Mouse (Mus musculus) liver, embryonic 16.5 days (tissue): ENCODE results near the gene Lmf2. TPM values are rescaled to one million over a fixed set of nuclear protein-coding genes. Genes with fewer than 3 reads are reported as not detected.

Experiments
- ATAC-seq: fragments of 200-750 bp; cut with Nextera tagmentation; 2 replicates; pipeline ENCODE4 v1.8.0; 2017; ENCODE audit warnings: low read depth, mild to moderate bottlenecking, moderate number of reproducible peaks, moderate library complexity
- H3K27ac ChIP-seq: fragments of 300-500 bp; sonication (generic); 2 replicates; pipeline ENCODE4 v1.5.1; 2014; ENCODE audit warnings: mild to moderate bottlenecking, low read length
- H3K27me3 ChIP-seq: fragments of 300-500 bp; sonication (generic); 2 replicates; pipeline ENCODE4 v1.6.1; 2014; ENCODE audit warnings: low read depth, low read length, mixed read lengths; ENCODE audit not compliant: control insufficient read depth, insufficient read depth
- H3K36me3 ChIP-seq: fragments of 300-500 bp; sonication (generic); 2 replicates; pipeline ENCODE4 v1.6.1; 2014; ENCODE audit warnings: mild to moderate bottlenecking; ENCODE audit not compliant: control insufficient read depth, insufficient read depth
- H3K4me1 ChIP-seq: fragments of 300-500 bp; sonication (generic); 2 replicates; pipeline ENCODE4 v1.6.1; 2014; ENCODE audit warnings: low read depth, low read length, mixed read lengths; ENCODE audit not compliant: control insufficient read depth
- H3K4me2 ChIP-seq: fragments of 300-500 bp; sonication (generic); 2 replicates; pipeline ENCODE4 v1.6.1; 2014; ENCODE audit warnings: low read depth, low read length, mixed read lengths
- H3K4me3 ChIP-seq: fragments of 300-500 bp; sonication (generic); 2 replicates; pipeline ENCODE4 v1.5.1; 2014; ENCODE audit warnings: low read depth, mild to moderate bottlenecking, low read length
- H3K9ac ChIP-seq: fragments of 300-500 bp; sonication (generic); 2 replicates; pipeline ENCODE4 v1.6.1; 2014; ENCODE audit warnings: low read depth, low read length
- H3K9me3 ChIP-seq: fragments of 300-500 bp; sonication (generic); replicated peaks from 2 replicates; pipeline ENCODE4 v1.6.1; 2016; ENCODE audit warnings: low read length; ENCODE audit not compliant: control insufficient read depth
- WGBS: fragments of 180-500 bp; shearing (Covaris S2); extraction: QIAGEN DNeasy Blood & Tissue Kit; methylation state at CpG from one replicate; pipeline ENCODE4 v1.1.7; 2014; ENCODE audit not compliant: insufficient replicate concordance; 5-methylcytosine and 5-hydroxymethylcytosine counted together
- polyA plus RNA-seq: library from polyadenylated mRNA; unstranded; fragments of >200 nt; fragmentation: Nextera tagmentation; extraction: Ambion mirVana; gene quantifications from 2 replicates; pipeline ENCODE4 v1.2.1, GENCODE M21; 2015

Gene Lmf2
- polyA plus RNA-seq: 29.2 and 34.4 TPM in 2 replicates

GRCm38 (mm10) chr15:89355241-89356187 lies at the start of gene Lmf2, which contains the start of gene Ncaph2:
Lmf2 (minus strand) TSS chr15:89355659.
Ncaph2 (plus strand) TSS chr15:89355719.
- under 1% methylated on average over 64 of the region's 64 CpGs for WGBS
- Histone ChIP-seq H3K4me1 (peaks cover 28% of the 10 kb centered on the region), H3K4me2 (peak within 1 kb of the TSS; percentile 86), H3K36me3 (peaks cover 35% of the 10 kb centered on the region), H3K9ac (peak within 1 kb of the TSS; percentile 93), H3K27me3 (no peaks in the 10 kb centered on the region), H3K9me3 (no peaks in the 10 kb centered on the region), H3K4me3 (peak within 1 kb of the TSS; percentile 80), H3K27ac (peak within 1 kb of the TSS; percentile 88)
- ATAC-seq: peak; percentile 90

GRCm38 (mm10) chr15:89404831-89405623 lies 49.6 kb upstream of the Lmf2 start:
- Histone ChIP-seq H3K9ac (no peak overlapping the region), H3K4me1 (no peaks in the 10 kb centered on the region), H3K9me3 (no peaks in the 10 kb centered on the region), H3K4me2 (no peak overlapping the region), H3K27ac (no peak overlapping the region), H3K36me3 (no peaks in the 10 kb centered on the region), H3K4me3 (no peak overlapping the region), H3K27me3 (no peaks in the 10 kb centered on the region)
- WGBS: 54% methylated on average over 10 of the region's 10 CpGs
- no peak for ATAC-seq

DNA sequence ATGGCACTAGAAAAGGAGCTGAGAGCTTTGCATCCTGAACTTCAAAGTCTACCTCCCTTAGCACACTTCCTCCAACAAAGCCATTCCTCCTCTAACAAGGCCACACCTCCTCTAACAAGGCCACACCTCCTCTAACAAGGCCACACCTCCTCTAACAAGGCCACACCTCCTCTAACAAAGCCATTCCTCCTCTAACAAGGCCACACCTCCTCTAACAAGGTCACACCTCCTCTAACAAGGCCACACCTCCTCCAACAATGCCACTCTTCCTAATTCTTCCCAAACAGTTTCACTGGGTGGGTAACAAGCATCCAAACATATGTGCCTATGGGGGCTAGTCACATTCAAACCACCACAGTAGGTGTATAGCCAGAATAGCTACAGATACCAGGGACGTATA lies 47.0 kb upstream of the Lmf2 start:
- Histone ChIP-seq H3K36me3 (no peaks in the 10 kb centered on the region), H3K4me3 (no peak overlapping the region), H3K4me1 (no peaks in the 10 kb centered on the region), H3K27me3 (no peaks in the 10 kb centered on the region), H3K9me3 (no peaks in the 10 kb centered on the region), H3K9ac (no peak overlapping the region), H3K4me2 (no peak overlapping the region), H3K27ac (no peak overlapping the region)
- ATAC-seq: no peak
- 74% methylated on average over 1 of the region's 1 CpGs for WGBS

DNA sequence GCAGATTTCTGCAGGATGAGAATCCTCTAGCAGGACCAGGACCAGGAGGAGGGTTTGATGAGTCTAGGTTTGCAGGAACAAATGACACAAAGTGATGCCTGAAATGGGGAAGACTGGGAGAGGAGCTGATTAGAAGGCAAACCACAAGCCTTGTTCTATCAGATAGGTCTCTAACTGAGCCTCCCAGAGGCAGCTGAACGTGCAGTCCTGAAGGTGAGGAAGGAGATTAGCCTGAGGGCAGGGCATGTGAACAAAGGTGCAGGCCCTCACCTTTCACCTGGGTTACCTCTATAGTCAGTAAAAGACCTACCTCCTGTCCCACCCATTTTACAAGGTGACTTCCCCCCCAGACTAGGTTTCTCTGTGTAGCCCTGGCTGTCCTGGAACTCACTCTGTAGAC lies 44.3 kb upstream of the Lmf2 start:
- Histone ChIP-seq H3K4me3 (no peak overlapping the region), H3K27me3 (no peaks in the 10 kb centered on the region)
- ATAC-seq: no peak

DNA sequence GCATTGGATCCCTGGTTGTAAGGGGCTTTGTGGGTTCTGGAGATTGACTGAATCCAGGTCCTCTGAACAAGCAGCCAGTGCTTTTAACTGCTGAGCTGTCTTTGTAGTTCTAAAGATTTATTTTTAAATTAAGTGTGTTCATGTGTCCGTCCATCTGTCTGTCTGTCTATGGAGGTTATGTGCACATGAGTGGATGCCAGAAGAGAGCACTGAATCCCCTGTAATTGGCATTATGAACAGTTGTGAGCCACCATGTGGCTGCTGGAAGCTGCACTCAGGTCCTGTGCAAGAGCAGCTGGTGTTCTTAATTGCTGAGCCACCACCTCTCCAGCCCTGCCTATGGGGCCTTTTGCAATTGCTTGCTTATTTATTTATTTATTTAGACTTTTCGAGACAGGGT lies 42.7 kb upstream of the Lmf2 start:
- no peak overlapping the region for H3K4me3 ChIP-seq
- H3K4me2 ChIP-seq: no peak overlapping the region
- H3K27ac ChIP-seq: no peak overlapping the region
- no peak for ATAC-seq
- no peaks in the 10 kb centered on the region for H3K27me3 ChIP-seq
- no peaks in the 10 kb centered on the region for H3K36me3 ChIP-seq
- no peaks in the 10 kb centered on the region for H3K9me3 ChIP-seq
- WGBS: 60% methylated on average over 2 of the region's 2 CpGs
- no peaks in the 10 kb centered on the region; the same call in 1 of the 2 replicates for H3K4me1 ChIP-seq
- no peak overlapping the region for H3K9ac ChIP-seq

More for the DNA sequence above, 44.3 kb upstream of the Lmf2 start:
- H3K4me1 ChIP-seq: no peaks in the 10 kb centered on the region; the same call in 1 of the 2 replicates
- H3K9me3 ChIP-seq: no peaks in the 10 kb centered on the region
- no peak overlapping the region for H3K4me2 ChIP-seq
- WGBS: 29% methylated on average over 1 of the region's 1 CpGs
- H3K9ac ChIP-seq: no peak overlapping the region
- no peaks in the 10 kb centered on the region for H3K36me3 ChIP-seq
- H3K27ac ChIP-seq: no peak overlapping the region

- H3K36me3 ChIP-seq: no peaks in the 10 kb centered on the region
- H3K9me3 ChIP-seq: no peaks in the 10 kb centered on the region
- peak; percentile 84 for ATAC-seq
- no peak overlapping the region for H3K4me3 ChIP-seq
- H3K4me2 ChIP-seq: no peak overlapping the region
- 60% methylated on average over 4 of the region's 4 CpGs for WGBS
- no peak overlapping the region for H3K27ac ChIP-seq
- no peaks in the 10 kb centered on the region; the same call in 1 of the 2 replicates for H3K4me1 ChIP-seq
- H3K9ac ChIP-seq: no peak overlapping the region
- no peaks in the 10 kb centered on the region for H3K27me3 ChIP-seq
Observed at GRCm38 (mm10) chr15:89396883-89397282, 41.4 kb upstream of the Lmf2 start.

DNA sequence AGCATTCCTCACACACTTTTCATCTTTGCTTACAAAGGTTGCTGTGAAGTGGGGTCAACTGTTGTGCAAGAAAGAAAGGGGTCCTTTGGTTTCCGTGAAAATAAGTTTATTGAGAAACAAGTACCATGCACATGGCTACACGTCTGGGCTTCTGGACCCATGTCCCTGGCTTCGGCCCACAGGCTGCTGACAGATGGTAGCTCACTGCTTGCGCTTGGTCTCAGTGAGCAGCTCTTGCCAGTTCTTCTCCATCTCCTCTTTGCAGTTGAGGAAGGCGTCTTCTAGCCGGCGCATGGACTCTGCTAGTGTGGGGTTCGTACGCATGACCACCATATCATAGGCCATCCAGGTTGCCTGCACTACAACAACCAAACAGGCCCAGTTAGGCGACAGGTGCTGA lies 34.6 kb upstream of the Lmf2 start:
- Histone ChIP-seq H3K9ac (no peak overlapping the region), H3K27me3 (no peaks in the 10 kb centered on the region), H3K9me3 (no peaks in the 10 kb centered on the region), H3K4me3 (no peak overlapping the region), H3K27ac (no peak overlapping the region), H3K4me2 (no peak overlapping the region), H3K36me3 (no peaks in the 10 kb centered on the region), H3K4me1 (no peaks in the 10 kb centered on the region)
- WGBS: 78% methylated on average over 10 of the region's 10 CpGs
- no peak for ATAC-seq

DNA sequence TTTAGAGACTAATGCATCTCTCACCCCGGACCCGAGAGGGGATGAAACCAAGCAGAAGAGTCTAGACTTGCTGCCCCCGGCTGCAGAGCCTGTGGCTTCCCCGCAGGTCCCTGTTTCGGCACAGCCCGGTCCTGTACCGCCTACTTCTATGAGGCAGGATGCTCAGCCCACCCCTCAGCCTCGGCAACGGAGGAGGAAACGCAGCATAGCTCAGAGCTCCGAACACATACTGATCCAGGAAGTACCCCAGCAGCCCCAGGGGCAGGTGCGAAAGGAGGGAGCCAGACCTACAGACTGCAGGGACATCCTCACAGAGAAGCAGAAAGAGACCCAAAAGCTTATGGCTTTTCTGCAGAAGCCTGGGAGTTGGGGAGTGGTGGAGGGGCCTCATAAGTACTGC lies 31.7 kb upstream of the Lmf2 start:
- no peak for ATAC-seq
- H3K4me3 ChIP-seq: no peak overlapping the region
- no peak overlapping the region for H3K27ac ChIP-seq
- H3K4me2 ChIP-seq: no peak overlapping the region
- 35% methylated on average over 12 of the region's 12 CpGs for WGBS
- H3K9me3 ChIP-seq: no peaks in the 10 kb centered on the region
- no peaks in the 10 kb centered on the region for H3K4me1 ChIP-seq
- no peak overlapping the region for H3K9ac ChIP-seq
- no peaks in the 10 kb centered on the region for H3K27me3 ChIP-seq
- H3K36me3 ChIP-seq: no peaks in the 10 kb centered on the region
